Mouse (Mus musculus) ovary, adult 10 weeks (tissue): ENCODE data around the gene Dqx1. TPM values are rescaled to one million over a fixed set of nuclear protein-coding genes. Genes with fewer than 3 reads are reported as not detected.

Experiments used
- polyA plus RNA-seq: library from polyadenylated mRNA; stranded (reverse); fragments of 350-450 nt; fragmentation: Illumina TruSeq; extraction: RNeasy Lipid Tissue Mini Kit (QIAGEN cat#74804); gene quantifications from one replicate; pipeline ENCODE4 v1.2.3, GENCODE M21; 2014

Dqx1 gene
- polyA plus RNA-seq: not detected

DNA sequence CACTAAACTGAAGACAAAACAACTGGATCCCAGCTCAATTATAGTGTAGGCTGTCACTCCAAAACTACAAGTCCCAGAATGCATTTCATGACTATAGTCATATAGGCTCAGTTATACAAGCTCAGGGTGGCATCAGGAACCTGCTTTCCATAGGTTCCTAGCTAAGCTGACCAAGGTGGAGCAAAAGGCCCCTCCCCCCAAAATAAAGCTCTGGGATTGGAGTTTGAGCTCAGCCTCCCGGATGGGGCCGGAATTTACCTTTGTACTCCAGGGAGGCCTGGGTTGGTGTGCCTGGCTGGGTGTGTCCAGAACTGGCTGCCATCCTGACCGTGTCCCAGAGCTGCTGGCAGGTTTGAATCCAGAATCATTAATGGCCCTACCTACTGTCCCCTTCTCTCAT lies at the start of gene Dqx1:
Gene Dqx1, plus strand, starts transcription at position 55 of the 400 bp plus-strand sequence.

DNA sequence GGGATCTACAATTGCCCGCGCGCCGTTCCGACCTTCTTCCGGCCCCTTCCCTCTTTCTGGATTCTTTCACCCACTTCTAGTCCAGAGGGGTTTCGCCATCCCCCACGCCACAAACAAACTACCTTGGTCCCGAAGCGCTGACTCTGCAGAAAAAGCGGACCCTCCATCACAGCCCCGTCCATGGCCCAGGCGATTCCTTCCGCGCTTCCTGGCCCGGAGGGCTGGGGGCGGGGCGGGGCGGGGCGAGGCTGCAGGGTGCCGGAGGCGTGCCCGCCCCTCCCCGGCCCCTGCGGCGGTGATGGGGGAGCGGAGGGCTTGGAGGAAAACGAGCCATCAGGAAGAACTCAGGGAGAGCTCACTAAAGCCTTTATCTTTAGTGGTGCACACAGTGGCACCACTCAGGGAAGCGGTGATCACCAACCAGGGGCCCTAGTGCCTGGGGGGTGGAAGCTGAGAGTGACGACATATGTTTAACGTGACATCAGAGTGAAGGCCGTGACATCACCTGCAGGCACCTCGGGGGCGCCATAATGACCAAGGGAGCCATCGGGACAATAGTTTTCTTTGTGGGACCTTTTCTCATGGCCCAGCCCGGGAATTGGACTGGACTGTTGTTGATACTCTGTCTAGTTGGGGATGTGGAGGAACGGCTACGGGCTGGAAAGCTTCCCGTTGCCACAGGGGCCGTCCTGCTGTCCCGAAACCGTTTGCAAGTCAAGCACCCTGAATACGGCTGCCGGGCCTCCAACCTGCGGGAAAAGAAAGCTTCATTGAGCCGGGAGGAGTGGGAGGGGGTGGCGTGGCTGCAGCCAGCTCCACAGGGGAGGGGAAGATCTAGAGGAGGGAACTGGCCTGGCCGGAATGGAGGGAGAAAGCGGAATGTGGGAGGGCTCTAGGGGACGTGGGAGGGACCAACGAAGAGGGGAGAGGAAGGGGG lies 24.1 kb upstream of the Dqx1 start, which contains the start of the genes Dok1 and Loxl3:
Gene Dok1, minus strand, starts transcription at position 223 of the 937 bp plus-strand sequence.
Gene Loxl3, plus strand, starts transcription at position 925 of the 937 bp plus-strand sequence.

DNA sequence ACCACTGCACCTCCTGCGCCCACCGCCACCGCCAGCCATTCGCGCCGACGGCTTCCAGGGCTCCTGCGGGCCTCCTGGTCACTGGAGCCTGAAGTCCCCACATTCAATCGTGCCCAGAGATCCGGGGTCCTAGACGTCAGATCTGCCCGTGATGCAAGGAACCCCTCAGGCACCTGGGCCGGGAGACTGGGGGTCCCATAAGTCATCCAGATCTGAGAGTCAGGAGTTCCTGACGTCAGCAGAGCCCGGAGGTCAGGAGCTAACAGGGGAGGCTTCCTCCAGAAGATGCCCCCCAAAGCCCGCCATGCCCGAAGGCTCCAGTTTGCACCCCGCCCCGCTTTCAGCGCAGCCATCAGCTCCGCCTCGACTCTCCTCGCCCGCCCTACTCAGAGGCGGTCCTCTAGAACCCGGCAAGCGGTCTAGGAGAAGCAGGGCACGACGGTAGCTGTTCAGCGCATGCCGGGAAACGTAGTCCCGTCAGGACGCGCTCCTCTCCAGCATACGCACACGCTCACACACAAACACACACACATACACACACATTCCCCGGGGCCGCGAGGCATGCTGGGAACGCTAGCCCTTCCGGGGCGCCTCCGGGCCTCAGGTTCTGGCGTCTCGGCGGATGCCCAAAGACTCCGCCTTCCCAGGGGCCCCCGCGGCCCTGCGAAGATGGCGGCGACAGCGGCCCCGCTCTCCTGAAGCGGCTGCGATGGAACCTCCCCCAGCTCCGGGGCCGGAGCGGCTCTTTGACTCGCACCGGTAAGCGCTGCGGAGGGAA lies 3.4 kb upstream of the Dqx1 start, which contains the start of gene Aup1:
Gene Aup1, plus strand, starts transcription at position 448 of the 778 bp plus-strand sequence.

DNA sequence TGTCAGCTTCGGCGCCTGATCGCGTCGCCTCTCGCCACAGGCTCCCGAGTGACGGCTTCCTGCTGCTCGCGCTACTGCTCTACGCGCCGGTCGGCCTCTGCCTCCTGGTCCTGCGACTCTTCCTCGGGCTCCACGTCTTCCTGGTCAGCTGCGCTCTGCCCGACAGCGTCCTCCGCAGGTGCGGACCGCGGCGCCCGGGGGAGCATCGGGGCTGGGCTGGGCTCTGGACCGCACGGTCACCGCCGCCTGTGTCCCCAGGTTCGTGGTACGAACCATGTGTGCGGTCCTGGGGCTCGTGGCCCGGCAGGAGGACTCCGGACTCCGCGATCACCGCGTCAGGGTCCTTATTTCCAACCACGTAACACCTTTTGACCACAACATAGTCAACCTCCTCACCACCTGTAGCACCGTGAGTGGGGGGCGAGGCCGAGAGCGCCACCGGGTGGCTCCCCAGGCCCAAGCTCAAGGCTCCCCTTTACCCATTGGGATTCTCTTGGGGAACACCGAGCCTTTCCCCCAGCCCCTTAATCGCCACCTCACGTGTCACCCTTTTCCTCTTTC lies 2.7 kb upstream of the Dqx1 start, which contains the start of gene Htra2:
Gene Htra2, minus strand, starts transcription at position 403 of the 561 bp plus-strand sequence.

GRCm38 (mm10) chr6:83070247-83070310 lies 12.4 kb downstream of the Dqx1 start, which contains the start of gene Tlx2:
Gene Tlx2 (minus strand): TSS chr6:83070293.

DNA sequence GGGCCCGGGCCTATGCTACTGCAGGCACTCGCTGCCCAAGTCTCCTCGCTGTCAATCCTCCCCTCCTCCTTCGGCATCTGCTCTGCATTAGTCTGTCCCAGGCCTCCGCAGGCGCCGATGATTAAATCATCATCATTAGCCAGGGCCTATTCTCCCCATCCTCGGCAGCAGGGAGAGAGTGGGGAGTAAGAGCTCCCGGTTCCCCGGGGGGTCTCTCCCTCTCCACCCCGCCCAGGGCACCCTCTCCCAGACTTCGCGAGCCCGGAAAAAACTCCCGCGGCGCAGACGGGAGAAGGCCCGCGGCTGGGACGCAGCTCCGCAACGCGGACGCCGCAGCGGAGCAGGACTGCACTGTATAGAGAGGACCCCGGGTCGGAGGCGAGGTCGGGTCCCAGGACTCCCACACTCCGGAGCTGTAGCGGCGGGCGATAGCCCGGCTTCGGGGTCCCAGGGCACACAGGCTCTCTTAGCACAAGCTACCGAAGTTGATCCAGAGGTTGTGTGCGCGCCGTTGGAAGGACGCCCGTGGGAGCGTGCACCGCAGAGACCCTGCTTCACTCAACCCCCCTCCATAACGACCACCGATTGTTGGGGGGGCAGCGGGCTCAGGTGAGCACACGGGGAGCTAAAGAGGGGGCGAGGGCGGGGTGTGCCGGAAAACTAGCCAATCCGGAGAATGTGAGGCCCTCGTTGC lies 20.1 kb downstream of the Dqx1 start, which contains the start of gene Pcgf1:
Gene Pcgf1, plus strand, starts transcription at position 240 of the 694 bp plus-strand sequence.

GRCm38 (mm10) chr6:83086121-83087035 lies 28.7 kb downstream of the Dqx1 start, which contains the start of gene Lbx2:
Gene Lbx2 (plus strand): TSS chr6:83086367.

GRCm38 (mm10) chr6:83101316-83101687 lies 43.7 kb downstream of the Dqx1 start, which contains the start of the genes Ccdc142 and Gm42688:
Gene Ccdc142 (plus strand): TSS chr6:83101601.
Gene Gm42688 (plus strand): TSS chr6:83101617.

DNA sequence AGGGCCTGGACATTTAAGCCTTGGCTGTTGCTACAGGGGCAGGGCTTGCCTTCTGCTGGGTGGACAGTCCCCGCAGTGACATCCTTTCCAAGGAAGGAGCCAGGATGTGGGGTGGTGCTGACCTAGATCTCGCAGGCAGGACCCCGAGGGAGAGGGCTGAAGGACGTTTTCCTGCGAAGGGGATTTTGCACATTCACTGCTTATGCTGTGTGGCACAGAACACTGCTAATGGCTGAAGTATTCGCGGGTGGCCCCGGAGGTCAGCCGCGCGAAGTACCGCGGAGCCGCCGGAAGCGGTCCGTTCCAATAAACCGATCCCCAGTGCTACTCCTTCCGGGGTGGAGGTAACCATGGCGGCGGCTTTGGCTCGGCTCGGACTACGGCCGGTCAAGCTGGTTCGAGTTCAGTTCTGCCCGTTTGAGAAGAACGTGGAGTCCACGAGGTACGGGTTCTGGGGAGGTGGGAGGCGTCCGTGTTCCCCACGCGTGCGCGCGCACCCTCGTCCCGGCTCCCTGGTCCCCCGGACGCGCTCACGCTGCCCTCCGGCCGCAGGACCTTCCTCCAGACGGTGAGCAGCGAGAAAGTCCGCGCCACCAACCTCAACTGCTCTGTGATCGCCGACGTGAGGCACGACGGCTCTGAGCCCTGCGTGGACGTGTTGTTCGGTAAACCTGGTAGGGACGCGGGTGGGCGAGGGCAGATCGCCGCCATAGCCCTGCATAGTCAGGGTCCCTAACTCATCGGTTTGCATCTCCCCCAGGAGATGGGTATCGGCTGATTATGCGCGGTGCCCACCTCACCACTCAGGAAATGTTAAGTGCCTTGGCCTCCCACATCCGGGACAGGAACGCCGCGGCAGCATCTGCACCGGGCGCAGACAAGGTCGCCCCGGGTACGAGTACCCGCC lies 51.4 kb downstream of the Dqx1 start, which contains the start of gene Mrpl53:
Gene Mrpl53, plus strand, starts transcription at position 279 of the 907 bp plus-strand sequence.

GRCm38 (mm10) chr6:83115011-83115671 lies 57.5 kb downstream of the Dqx1 start, which contains the start of gene Mogs:
Gene Mogs (plus strand): TSS chr6:83115496.

Other genes starting within 250 kb of the Dqx1 start
- not detected for gene Sema4f, start 118.1 kb upstream of the Dqx1 start, polyA plus RNA-seq
- not detected for gene M1ap, start 110.9 kb upstream of the Dqx1 start, polyA plus RNA-seq
- not detected for gene Dok1, start 24.4 kb upstream of the Dqx1 start, polyA plus RNA-seq
- 3.5 TPM for gene Loxl3, start 23.7 kb upstream of the Dqx1 start, polyA plus RNA-seq
- gene Aup1, start 3.3 kb upstream of the Dqx1 start, polyA plus RNA-seq: 4.6 TPM
- 2.6 TPM for gene Htra2, start 2.6 kb upstream of the Dqx1 start, polyA plus RNA-seq
- gene Tlx2, start 12.4 kb downstream of the Dqx1 start, polyA plus RNA-seq: not detected
- 4.1 TPM for gene Pcgf1, start 20.0 kb downstream of the Dqx1 start, polyA plus RNA-seq
- gene Lbx2, start 28.5 kb downstream of the Dqx1 start, polyA plus RNA-seq: not detected
- gene Ccdc142, start 43.8 kb downstream of the Dqx1 start, polyA plus RNA-seq: not detected
- gene Gm42688, start 43.8 kb downstream of the Dqx1 start, polyA plus RNA-seq: 1.2 TPM
- 26.1 TPM for gene Mrpl53, start 51.2 kb downstream of the Dqx1 start, polyA plus RNA-seq
- gene Mogs, start 57.7 kb downstream of the Dqx1 start, polyA plus RNA-seq: 3.6 TPM
- gene Wbp1, start 63.7 kb downstream of the Dqx1 start, polyA plus RNA-seq: 1.7 TPM
- gene Ino80b, start 67.6 kb downstream of the Dqx1 start, polyA plus RNA-seq: not detected
- not detected for gene Rtkn, start 77.6 kb downstream of the Dqx1 start, polyA plus RNA-seq
- gene Wdr54, start 98.6 kb downstream of the Dqx1 start, polyA plus RNA-seq: 0.40 TPM
- gene 1700003E16Rik, start 98.6 kb downstream of the Dqx1 start, polyA plus RNA-seq: not detected
- gene Dctn1, start 108.1 kb downstream of the Dqx1 start, polyA plus RNA-seq: 10.8 TPM
- gene Slc4a5, start 162.0 kb downstream of the Dqx1 start, polyA plus RNA-seq: 0.34 TPM